Mouse (Mus musculus) left cerebral cortex, postnatal 36 days (tissue): Measurements from ENCODE around the gene Zwint. TPM values are rescaled to one million over a fixed set of nuclear protein-coding genes. Genes with fewer than 3 reads are reported as not detected.

ENCODE experiments used
- DNase-seq, 2 experiments: peaks; one replicate each; pipeline ENCODE4 v3.0.0; 2021 to 2022; ENCODE audit warnings: low spot score in 2 of 2, mixed read lengths in 1 of 2
- intact Hi-C: fragments of 180-260 bp; cut with DNase I; formaldehyde crosslinking; loops from one replicate; pipeline ENCODE4 v1.15.1; 2025
- total RNA-seq, 2 experiments: library from RNA; stranded (reverse); gene quantifications; 2 replicates each; pipeline ENCODE4 v1.2.3; 2021

Gene Zwint
- total RNA-seq: 100 to 1,000 TPM; 901 to 961 TPM

DNA sequence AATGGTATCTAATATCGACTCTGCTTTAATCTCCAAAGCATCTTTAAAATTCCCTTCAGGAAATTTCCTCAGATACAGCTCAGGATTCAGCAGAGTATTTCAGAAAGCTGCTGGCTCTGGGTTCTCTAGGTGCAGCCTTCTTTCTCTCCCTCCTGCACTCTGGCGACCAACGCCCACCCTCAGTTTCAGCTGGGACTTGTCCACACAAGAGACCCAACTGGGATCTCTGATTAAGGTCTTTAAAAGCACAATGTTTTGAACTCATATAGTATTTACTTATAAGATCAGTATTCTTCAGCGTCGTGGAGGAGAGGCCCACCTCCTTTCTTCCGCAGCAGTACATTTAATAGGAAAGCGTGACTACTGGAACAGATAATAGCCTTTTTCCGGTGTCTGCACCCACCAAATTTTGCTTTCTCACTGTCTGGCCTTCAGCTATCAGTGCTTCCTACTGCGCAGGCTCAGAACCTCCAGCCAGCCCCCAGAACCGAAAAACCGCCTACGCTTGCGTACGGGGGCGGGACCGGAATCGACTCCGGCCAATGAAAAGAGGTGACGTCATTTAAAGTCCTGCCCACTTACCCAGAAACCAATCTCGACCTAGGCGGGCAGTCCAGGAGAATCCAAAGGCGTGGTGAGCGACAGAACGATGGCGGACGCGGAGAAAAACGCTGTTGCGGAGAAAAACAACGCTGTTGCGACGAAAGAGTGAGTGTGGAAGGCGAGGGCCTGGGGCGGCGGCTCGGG is at the start of gene Zwint:
Gene Zwint (plus strand): TSS at position 576 of the 747 bp plus-strand sequence.
- intact Hi-C loops: loop anchor here (5.0 to 10.0 kb wide), 2 partner anchors 443 to 680 kb away; partner anchors contain the start of gene Pcdh15
- DNase-seq: peak; percentile 95

DNA sequence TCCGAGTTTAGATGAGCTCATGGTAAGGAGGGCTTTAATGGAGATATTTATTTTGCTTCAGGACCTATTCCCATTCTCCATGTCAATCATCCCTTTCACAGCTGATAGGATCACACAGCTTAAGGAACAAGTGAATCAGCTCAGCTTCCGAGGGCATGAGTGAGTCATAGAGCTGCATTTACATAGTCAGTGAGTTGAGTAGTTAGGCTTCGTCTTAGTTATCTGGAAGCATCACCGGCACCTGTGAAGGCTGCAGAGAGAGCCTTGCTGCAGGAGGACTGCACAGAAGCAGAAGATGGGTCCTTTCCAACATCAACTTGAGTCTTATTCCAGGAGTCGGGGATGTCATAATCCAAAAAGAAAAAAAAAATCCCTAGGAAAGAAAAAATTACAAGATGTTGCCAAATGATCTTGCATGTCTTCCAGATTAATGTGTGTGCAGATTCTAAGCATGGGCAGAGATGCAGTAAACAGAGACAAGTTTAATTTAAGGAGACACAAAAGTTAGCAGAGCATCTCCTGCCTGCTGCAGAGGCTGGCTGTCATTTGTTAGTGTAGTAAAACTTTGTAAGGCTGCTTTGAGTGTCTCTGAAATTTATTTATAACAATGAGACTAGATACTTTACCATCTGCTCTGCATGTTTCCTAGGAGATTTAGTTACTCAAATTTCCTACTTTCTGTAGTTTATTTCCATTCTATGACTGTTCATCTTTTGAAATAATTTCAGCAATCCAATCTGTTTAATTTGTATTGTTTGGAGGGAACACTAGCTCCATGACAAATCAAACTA is 41.3 kb upstream of the Zwint start:
- intact Hi-C loops: no loop called here
- DNase-seq: no peak

DNA sequence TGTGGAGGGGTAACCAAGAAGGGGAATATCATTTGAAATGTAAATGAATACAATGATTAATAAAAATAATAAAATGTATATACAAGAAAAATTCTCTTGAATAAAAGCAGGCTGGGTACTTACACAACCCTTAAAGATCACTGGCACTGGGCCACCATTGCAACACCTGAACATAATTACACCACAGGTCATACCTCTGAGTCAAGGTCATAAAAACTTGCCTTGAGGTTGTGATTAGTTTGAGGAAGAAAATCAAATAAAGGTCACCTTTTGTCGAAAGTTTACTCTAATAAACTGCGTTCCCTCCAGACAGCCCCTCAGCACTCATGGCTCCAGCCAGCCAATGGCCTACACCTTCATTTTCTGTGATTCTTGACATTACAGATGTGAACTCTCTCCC is 38.5 kb upstream of the Zwint start:
- DNase-seq: no peak
- intact Hi-C loops: no loop called here

DNA sequence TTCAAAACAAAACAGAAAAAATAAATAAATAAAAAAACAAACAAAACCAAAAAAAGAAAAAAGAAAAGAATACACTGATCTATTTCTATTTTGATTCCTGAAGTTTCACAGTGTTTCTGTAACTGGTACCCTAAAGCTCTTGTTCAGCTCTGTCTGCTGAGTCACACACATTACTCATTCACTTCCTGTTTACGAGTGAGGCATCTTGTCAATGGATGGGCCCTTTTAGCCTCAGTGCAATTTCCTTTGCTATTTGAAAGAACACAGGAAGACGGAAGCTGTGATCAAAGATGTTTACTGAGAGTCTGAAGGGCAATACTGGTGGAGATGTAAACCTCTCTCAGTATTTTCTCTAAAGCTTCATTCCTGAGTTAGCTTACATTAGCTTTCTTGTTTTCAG is 34.1 kb upstream of the Zwint start:
- no peak for DNase-seq
- intact Hi-C loops: no loop called here

DNA sequence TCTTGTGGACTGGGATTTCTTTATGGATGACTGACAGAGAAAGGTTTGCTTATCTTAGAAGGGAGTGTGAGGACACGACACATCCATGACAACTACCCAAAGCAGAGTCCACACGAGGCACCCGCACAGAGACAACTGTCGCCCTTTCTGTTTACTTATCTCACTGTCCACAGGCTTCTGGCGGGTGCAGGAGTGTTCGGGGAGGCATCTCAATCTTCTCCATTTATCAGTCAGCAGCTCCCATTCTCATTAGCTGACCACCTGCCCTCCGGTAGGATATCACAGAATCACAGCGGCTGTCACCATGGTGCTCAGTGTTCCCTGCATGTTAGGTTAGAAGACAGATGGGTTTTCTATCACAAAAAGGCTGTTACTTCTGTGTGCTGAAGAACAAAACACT is 31.1 kb upstream of the Zwint start:
- intact Hi-C loops: no loop called here
- no peak for DNase-seq

DNA sequence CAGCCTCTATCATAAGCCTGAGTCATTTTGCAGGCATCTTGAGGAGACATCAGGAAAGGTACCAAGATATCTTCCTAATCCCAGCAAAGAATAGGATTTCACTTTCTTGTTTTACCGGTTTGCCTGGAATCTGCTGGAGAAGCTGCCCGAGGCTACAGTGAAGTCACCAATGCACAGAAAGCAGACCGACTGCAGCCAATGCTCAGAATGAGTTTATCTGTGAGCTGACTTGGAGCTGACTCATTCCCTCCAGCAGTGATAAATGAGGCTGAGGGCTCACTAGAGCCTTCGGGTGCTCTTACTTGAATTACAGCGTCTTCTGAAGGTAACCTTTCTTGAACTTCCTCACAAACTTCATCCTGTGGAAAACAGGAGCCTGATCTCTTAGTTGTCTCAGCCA is 20.5 kb upstream of the Zwint start:
- intact Hi-C loops: no loop called here
- no peak for DNase-seq

DNA sequence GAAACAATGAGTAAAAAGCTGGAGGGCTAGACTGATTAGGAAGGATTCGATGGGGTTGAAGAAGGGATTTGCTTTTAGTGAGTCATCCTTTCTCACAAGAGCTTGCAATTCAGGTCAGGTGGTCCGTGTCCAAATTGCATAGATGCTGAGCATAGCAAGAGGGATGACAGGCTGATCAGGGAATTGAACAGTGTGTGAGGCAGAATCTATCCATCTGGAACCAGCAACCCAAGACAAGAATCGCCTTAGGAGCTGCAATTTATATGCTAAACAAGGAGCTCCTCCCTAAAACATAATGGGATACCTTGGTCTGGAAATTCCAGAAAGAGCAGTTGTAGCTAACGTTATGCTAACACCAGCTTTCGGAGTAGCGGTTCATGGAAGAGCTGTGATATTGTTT is 3.8 kb upstream of the Zwint start:
- intact Hi-C loops: loop anchor here (5.0 to 10.0 kb wide), 2 partner anchors 446 to 676 kb away; partner anchors contain the start of gene Pcdh15

DNA sequence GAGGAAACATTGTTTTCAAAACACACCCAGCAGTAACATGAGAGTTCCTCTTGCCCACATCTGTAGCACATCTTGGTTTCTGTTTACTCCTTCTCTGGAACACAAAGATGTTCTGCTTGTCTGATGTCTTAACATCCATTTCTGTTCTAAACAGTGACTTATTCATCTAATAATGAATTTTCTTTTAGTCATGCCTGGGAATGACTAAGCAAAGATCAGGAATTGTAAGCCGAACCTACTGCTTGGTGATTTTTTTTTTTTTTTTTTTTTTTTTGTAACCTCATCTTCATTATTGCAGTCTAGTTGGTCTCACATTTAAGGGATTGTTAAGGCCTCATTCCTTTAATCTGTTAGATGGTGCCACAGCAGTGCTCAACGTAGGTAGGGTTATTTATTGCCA is 848 bp upstream of the Zwint start:
- DNase-seq: no peak

More for the DNA sequence above, 3.8 kb upstream of the Zwint start:
- DNase-seq: no peak

DNA sequence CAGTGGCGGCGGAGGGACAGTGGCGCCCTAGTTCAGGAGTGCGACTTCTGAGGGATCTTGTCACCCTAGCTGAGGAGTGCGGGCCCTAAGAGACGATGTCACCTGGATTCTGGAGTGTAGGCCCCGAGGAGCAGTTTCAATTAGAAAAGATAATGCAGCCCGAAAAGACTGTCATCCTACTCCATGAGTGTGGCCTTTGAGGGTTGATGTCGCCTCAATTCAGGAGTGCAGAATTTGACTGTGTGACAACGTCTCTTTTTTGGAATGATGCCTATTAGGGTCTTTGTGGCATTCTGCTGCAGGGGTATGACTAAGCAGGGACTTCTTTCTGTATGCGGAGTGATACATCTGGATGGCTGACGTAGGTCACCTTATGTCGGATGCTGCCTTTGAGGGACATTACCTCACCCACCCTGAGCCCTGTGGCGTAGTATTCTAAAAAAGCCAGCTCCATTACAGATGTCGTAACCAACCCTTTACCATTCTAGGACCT is 418 bp downstream of the Zwint start:
- DNase-seq: peak in 1 of 2 experiments; percentile 61
- intact Hi-C loops: loop anchor here (10.0 kb wide), 1 partner anchor 680 kb away; no protein-coding TSS in a partner anchor

More for the DNA sequence above, 848 bp upstream of the Zwint start:
- intact Hi-C loops: loop anchor here (5.0 to 10.0 kb wide), 2 partner anchors 444 to 679 kb away; partner anchors contain the start of gene Pcdh15

DNA sequence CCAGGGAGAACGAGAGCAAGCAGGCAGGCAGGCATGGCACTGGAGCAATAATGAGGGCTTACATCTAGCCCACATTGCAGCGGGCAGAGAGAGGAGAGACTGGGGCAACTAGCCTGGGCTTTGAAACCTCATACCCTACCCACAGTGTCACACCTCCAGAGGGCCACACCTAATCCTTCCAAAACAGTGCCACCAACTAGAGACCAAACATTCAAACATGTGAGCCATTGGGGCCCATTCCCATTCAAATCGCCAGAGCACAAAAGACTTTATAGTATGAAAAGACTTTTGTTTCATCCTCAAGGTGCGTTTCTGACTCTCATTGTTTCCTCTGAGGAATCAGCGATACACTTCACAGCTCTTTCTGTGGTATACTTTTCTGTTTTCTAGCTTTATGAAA is 4.6 kb downstream of the Zwint start:
- DNase-seq: no peak
- intact Hi-C loops: loop anchor here (10.0 kb wide), 1 partner anchor 684 kb away; no protein-coding TSS in a partner anchor

DNA sequence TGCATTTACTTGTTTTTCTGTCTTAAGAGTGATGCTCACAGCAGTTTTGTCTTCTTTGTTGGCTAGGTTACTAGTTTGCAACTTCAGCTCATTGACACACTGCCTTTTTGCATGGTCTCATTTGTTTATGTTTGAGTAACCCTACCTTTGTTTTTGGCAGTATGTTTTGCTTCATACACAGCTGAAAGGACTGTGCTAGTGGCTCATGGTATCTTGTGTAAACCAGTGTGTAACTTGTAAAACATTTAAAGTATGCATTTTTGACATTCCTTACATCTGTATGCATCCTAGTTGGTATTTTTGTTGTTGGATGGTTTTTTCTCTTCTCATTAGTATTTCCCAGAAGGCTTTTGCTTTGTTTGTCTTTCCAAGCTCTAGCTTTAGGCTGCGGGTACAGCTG is 5.7 kb downstream of the Zwint start:
- no peak for DNase-seq
- intact Hi-C loops: no loop called here

DNA sequence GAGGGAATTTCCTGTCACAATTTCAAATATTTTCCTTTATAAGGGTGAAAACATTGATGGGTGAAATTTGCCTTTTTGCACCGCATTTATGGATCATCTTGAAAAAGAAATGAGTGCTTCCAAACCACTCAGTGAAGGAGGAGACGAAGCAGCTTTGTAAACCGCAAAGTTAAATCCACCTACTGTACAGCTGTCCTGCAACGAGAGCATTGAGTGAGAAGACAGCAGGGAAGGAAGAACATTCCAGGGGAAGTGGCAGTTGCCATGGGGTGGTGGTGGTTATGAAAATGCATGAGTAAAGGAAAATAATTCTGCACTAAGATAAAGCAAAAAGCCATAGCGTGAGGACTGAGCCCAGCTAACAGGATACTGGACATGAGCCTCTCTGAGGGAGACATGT is 13.2 kb downstream of the Zwint start:
- DNase-seq: peak; percentile 26 to 34
- intact Hi-C loops: no loop called here

DNA sequence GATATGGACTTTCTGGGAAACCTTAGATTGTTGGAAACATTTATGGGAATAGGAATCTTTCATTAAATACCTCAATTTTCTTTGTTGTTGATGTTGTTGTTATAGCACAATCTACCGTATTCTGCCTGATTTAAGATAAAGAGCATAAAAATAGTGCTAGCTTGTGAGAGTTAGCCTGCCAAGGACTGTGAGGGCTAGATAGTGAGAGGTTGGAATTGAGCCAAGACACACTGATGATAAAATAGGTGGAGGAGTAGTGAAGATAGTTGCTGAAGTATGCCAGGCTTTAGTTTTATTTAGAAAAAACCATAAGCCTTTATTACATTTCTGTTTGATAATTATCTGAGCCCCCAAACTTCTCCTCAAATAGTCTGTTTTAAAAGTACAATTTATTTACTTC is 14.4 kb downstream of the Zwint start:
- intact Hi-C loops: no loop called here
- no peak for DNase-seq

DNA sequence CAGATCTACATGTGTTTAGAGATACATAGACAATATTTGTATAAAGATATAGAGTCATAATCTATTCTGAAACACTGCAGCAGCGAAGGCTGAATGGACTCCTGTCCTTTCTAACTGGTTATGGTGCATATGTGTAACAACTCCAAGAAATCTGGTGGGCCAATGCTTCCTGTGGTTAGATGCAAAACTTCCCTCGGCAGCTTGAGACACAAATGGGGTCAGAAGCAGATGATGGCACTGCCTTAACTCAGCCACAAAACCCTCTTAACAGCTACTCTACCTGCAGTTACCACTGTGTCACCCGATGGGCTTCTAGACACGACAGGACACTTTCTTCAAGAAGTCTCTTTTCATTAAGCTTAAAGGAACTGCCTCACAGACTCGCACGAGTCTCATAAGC is 21.3 kb downstream of the Zwint start:
- DNase-seq: no peak
- intact Hi-C loops: no loop called here

DNA sequence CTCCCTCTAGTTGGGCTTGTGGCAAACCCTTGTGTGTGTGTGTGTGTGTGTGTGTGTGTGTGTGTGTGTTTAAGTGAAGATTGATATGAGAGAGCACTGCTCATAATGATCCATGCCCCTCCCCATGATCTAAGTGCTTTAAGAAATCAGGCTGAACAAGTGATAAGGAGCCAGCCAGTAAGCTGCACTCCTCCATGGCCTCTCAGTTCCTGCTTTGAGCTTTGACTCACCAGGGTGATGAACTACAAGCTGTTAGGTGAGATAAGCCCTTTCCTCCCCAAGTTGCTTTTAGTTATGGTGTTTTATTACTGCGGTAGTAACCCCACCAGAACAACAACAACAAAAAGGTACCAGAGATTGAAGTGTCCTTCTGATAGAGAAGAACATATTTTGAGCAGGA is 21.9 kb downstream of the Zwint start:
- intact Hi-C loops: no loop called here
- DNase-seq: no peak

DNA sequence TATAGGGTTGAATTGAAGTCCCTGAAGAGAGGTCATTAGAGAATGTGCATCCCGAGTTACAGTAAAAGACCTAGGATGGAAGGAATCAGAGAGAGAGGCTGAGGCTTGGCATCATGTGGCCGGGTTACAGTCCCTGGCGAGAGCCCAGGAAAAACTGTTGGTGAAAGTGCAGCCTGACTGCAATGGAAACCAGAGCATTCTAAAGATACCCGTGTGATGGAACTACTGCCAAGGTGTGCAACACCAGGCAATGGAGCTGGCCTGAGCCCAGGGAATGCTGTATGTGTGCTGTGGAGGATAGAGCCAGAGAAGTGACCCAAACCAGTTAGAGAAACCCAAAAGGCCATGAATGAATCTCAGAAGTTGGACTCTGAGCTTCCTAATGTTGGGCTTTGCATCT is 24.4 kb downstream of the Zwint start:
- intact Hi-C loops: no loop called here
- no peak for DNase-seq

DNA sequence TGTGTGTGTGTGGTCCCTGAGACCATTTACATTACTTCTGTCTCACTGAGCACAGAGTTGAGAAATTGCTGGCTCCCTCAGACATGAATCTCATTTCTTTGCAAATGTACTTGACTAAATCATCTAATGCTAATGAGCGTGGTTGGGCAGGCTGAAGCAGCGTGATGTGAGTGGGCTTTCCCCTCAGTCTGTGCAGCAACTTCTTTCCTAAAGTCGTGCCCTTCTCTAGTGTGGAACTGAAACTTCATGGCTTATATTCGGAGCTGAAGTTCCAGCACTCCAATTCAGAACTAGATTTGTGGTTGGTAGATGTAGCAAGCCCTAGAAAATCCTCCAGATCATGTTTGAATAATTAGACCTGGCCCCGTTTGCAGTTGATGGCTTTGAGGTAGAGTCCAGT is 46.4 kb downstream of the Zwint start:
- intact Hi-C loops: no loop called here
- DNase-seq: no peak

DNA sequence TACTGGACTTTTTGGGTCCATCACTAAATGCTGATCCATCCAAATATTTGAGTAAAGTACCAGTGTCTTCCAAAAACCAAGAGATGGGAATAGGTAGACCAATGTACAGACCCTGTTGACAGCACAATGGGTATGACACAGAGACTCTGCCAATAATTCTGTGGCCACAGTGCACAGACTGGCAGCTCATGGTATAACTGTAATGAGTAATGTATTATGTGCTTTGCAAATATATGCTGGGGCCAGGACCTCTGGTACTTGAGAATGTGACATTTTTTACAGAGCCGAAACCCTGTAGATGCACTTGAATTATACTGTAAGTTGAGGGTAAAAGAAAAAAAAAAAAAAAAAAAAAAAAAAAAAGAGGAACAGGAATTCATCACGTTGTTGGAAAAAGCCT is 59.1 kb downstream of the Zwint start:
- no peak for DNase-seq
- intact Hi-C loops: no loop called here
